Mouse (Mus musculus) small intestine, adult 2 months (tissue): ENCODE results near the gene Plpp6. TPM values are rescaled to one million over a fixed set of nuclear protein-coding genes. Genes with fewer than 3 reads are reported as not detected.

ENCODE experiments used
- H3K27ac ChIP-seq: fragments of 200-500 bp; 2 replicates; pipeline ENCODE4 v1.5.1; 2012; ENCODE audit warnings: low read depth, low read length, control low read depth, inconsistent platforms; ENCODE audit not compliant: insufficient read depth
- H3K27me3 ChIP-seq: fragments of 200-500 bp; 2 replicates; pipeline ENCODE4 v1.6.1; 2012; ENCODE audit warnings: mild to moderate bottlenecking, moderate library complexity, low read length, inconsistent platforms; ENCODE audit not compliant: control insufficient read depth, insufficient read depth
- H3K36me3 ChIP-seq: fragments of 200-500 bp; 2 replicates; pipeline ENCODE4 v1.6.1; 2012; ENCODE audit warnings: mild to moderate bottlenecking, low read length, control low read depth, inconsistent platforms; ENCODE audit not compliant: control insufficient read depth, insufficient read depth
- H3K4me1 ChIP-seq: fragments of 200-500 bp; 2 replicates; pipeline ENCODE4 v1.6.1; 2012; ENCODE audit warnings: low read length, inconsistent platforms, mixed read lengths; ENCODE audit not compliant: control insufficient read depth, insufficient read depth, insufficient read length
- H3K4me3 ChIP-seq: fragments of 200-500 bp; 2 replicates; pipeline ENCODE4 v1.5.1; 2012; ENCODE audit warnings: low read depth, mild to moderate bottlenecking, control low read depth, inconsistent platforms, low read length, moderate library complexity
- CTCF ChIP-seq: fragments of 200-500 bp; IDR thresholded peaks from 2 replicates; pipeline ENCODE4 v1.5.1; 2012; ENCODE audit warnings: low read depth, mild to moderate bottlenecking, control low read depth, inconsistent platforms, low read length, moderate library complexity, mixed read lengths; ENCODE audit not compliant: insufficient replicate concordance, insufficient read length; ENCODE audit errors: extremely low read depth
- POLR2A ChIP-seq: fragments of 200-500 bp; IDR thresholded peaks from 2 replicates; pipeline ENCODE4 v1.6.1; 2012; ENCODE audit warnings: low read depth, mild to moderate bottlenecking, control low read depth, inconsistent platforms, low read length, moderate library complexity
- WGBS: fragments of 180-500 bp; shearing (Covaris S2); methylation state at CpG from one replicate; pipeline ENCODE4 v1.1.7; 2018; 5-methylcytosine and 5-hydroxymethylcytosine counted together
- polyA plus RNA-seq: library from polyadenylated mRNA; depleted of rRNA; stranded (reverse); fragments of >200 nt; gene quantifications from 2 replicates; pipeline ENCODE4 v1.2.3, GENCODE M21; 2012; rRNA removed

Plpp6 gene
- polyA plus RNA-seq, 1 experiment: 27.8 TPM

DNA sequence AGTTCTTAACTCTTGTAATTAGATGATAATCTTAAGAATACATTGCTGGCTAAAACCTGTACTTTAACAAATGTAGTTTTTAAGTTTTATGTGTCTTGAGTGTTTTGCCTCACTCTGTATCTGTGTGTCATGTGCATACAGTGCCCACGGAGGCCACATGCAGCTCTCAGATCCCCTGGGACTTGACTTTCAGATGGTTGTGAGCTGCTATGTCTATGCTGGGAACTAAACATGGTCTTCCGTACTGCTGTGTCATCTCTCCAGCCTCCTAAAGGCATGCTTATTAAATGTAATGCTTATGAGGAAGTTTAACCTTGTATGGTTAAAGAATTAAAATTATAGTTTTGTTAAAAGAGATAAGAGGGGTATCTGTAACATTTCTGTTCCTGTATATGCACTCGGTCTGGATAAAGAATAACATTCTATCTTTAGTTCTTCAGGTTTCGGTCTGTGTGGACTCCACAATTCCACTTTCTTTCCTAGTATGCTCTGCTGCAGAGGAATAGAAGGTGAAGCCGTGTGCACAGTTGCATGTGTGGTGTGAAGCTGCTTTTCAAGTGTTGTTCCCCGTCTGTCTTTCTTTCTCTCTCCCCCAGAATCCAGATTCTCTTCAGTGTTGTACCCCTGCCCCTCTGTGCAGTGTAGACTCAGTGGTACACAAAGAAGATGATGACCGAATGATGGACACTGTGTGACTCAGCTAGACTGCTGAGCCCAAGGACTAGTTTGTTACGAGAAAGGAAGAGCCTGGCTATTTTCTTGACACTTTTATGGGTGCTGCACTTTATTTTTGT lies 51.9 kb downstream of the Plpp6 start:
- Histone ChIP-seq H3K27me3 (no peaks in the 10 kb centered on the region), H3K36me3 (peaks cover 68% of the 10 kb centered on the region), H3K4me3 (no peak overlapping the region), H3K27ac (no peak overlapping the region), H3K4me1 (no peaks in the 10 kb centered on the region)
- no peak for TF ChIP-seq CTCF
- no peak for TF ChIP-seq POLR2A
- 84% methylated on average over 8 of the region's 8 CpGs for WGBS

GRCm38 (mm10) chr19:29016204-29016765 lies 52.5 kb downstream of the Plpp6 start:
- TF ChIP-seq POLR2A (no peak), CTCF (no peak)
- no peaks in the 10 kb centered on the region for H3K4me1 ChIP-seq
- H3K27ac ChIP-seq: no peak overlapping the region
- H3K4me3 ChIP-seq: no peak overlapping the region
- no peaks in the 10 kb centered on the region for H3K27me3 ChIP-seq
- WGBS: 84% methylated on average over 5 of the region's 5 CpGs
- peaks cover 70% of the 10 kb centered on the region for H3K36me3 ChIP-seq

Other genes starting within 250 kb of the Plpp6 start
- gene Slc1a1, start 128.9 kb upstream of the Plpp6 start, polyA plus RNA-seq: 4.4 and 23.4 TPM in 2 replicates
- 0.38 and 1.2 TPM in 2 replicates for gene 4430402I18Rik, start 3.8 kb downstream of the Plpp6 start, polyA plus RNA-seq
- gene Cdc37l1, start 26.4 kb downstream of the Plpp6 start, polyA plus RNA-seq: 1.7 and 2.6 TPM in 2 replicates
- 96.9 and 124 TPM in 2 replicates for gene Ak3, start 84.0 kb downstream of the Plpp6 start, polyA plus RNA-seq
- 5.5 and 9.9 TPM in 2 replicates for gene Rcl1, start 137.4 kb downstream of the Plpp6 start, polyA plus RNA-seq